Mouse (Mus musculus): ENCODE results near the gene Olfr371.

Olfr371 gene

GRCm38 (mm10) chr8:85225688-85226087, at the start of gene Olfr371:
Olfr371 (plus strand) TSS chr8:85225988.
- no peak for DNase-seq

- no peak for DNase-seq
These were observed 33.4 kb upstream of the Olfr371 start for GRCm38 (mm10) chr8:85192346-85192745.

- DNase-seq, result no peak
These were observed 5.6 kb upstream of the Olfr371 start for GRCm38 (mm10) chr8:85220220-85220619.

- no peak for DNase-seq
These were observed 4.8 kb upstream of the Olfr371 start for GRCm38 (mm10) chr8:85220992-85221391.

GRCm38 (mm10) chr8:85227297-85227696, 1.5 kb downstream of the Olfr371 start:
- no peak for DNase-seq

All from cerebellum, adult 11-12 months (tissue).